Mouse (Mus musculus): ENCODE measurements at regions not wholly inside any gene's neighbourhood (a gene's known extent, or its start where the extent isn't known, plus 50 kb on each side); places are given as distances from the start of the nearest gene placed in this dataset.

DNA sequence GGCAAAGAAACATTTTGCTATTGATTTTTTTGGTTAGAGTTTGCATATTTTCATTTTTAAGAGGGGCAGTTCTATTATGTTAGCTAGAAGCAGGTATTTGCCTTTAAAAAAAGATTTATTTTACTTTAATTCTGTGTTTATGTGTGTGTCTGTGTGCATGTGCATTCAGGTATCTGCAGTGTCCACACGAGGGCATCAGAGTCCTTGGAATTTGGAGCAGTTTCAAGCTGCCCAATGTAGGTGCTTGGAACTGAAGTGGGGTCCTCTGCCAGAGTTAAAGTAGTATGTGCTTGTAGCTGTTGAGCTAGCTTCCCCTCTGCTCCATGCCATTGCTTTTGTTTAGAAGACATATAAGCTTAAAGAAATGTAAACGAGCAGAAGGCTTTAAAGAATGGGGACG is 89.1 kb downstream of the 9330182O14Rik start:
- Histone ChIP-seq H3K4me1 (ENCODE audit: control insufficient read depth, insufficient read depth, low read length) (no peaks in the 10 kb centered on the region), H3K27me3 (ENCODE audit: control insufficient read depth, insufficient read depth, low read length) (no peaks in the 10 kb centered on the region), H3K36me3 (ENCODE audit: control insufficient read depth, insufficient read depth) (no peaks in the 10 kb centered on the region), H3K9ac (ENCODE audit: low read length) (no peak overlapping the region), H3K27ac (ENCODE audit: low read length) (no peak overlapping the region), H3K9me3 (replicated peaks; ENCODE audit: control insufficient read depth, low read length) (peaks cover 4% of the 10 kb centered on the region; the same call in 1 of the 2 replicates), H3K4me2 (ENCODE audit: low read depth, low read length) (no peak overlapping the region), H3K4me3 (ENCODE audit: low read length) (no peak overlapping the region)
- 89% methylated on average over 3 of the region's 3 CpGs for whole genome bisulfite sequencing
- ATAC-seq (replicated peaks; ENCODE audit: extremely low read depth, insufficient read depth, low FRiP score): no peak

DNA sequence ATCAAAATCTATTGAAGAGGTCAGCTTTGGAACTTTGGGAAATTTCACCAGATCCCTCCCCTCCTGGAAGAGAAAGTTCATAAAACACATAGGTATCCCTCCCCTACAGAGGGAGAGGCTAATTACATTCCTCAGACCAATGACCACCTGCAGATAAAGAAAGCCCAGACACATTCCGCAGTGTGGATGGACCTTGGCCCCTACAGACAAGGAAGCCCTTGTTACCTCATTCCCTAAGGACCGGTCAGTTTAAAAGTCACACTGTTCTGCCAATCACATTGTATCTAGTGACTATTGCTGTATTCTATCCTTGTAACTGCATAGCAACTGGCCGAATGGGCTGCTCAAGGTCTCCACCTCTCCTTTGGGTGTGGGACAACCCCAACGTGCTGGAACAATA is 107.6 kb downstream of the 9330182O14Rik start:
- whole genome bisulfite sequencing: 77% methylated on average over 4 of the region's 4 CpGs
- Histone ChIP-seq H3K9me3 (replicated peaks; ENCODE audit: control insufficient read depth, low read length) (no peaks in the 10 kb centered on the region), H3K4me2 (ENCODE audit: low read depth, low read length) (no peak overlapping the region), H3K27me3 (ENCODE audit: control insufficient read depth, insufficient read depth, low read length) (no peaks in the 10 kb centered on the region), H3K9ac (ENCODE audit: low read length) (no peak overlapping the region), H3K4me3 (ENCODE audit: low read length) (no peak overlapping the region), H3K36me3 (ENCODE audit: control insufficient read depth, insufficient read depth) (no peaks in the 10 kb centered on the region), H3K4me1 (ENCODE audit: control insufficient read depth, insufficient read depth, low read length) (no peaks in the 10 kb centered on the region), H3K27ac (ENCODE audit: low read length) (no peak overlapping the region)
- no peak for ATAC-seq (replicated peaks; ENCODE audit: extremely low read depth, insufficient read depth, low FRiP score)

DNA sequence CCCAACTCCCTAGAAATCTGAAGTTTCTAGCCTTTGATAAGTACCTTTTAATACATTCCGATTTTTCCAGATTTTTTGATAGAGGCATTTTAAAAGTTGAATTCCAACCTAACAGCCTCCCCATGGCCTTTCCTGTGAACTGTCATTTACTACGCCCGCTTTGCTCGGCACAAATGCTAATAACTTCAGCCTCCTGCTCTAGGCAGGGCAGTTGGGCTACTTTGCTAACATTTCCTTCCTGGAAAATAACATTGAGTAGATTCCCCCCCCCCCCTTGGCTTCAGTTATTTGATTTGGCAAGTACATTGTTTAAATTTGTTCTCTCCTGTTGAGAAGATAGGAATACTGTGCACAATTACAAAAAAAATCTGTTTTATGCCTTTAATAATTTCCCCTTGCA is 114.8 kb downstream of the 9330182O14Rik start:
- Histone ChIP-seq H3K36me3 (ENCODE audit: control insufficient read depth, insufficient read depth) (no peaks in the 10 kb centered on the region), H3K4me2 (ENCODE audit: low read depth, low read length) (no peak overlapping the region), H3K4me3 (ENCODE audit: low read length) (no peak overlapping the region), H3K27ac (ENCODE audit: low read length) (no peak overlapping the region), H3K9me3 (replicated peaks; ENCODE audit: control insufficient read depth, low read length) (no peaks in the 10 kb centered on the region), H3K4me1 (ENCODE audit: control insufficient read depth, insufficient read depth, low read length) (no peaks in the 10 kb centered on the region), H3K9ac (ENCODE audit: low read length) (no peak overlapping the region), H3K27me3 (ENCODE audit: control insufficient read depth, insufficient read depth, low read length) (no peaks in the 10 kb centered on the region)
- WGBS: 65% methylated on average over 4 of the region's 4 CpGs
- ATAC-seq (replicated peaks; ENCODE audit: extremely low read depth, insufficient read depth, low FRiP score): no peak

DNA sequence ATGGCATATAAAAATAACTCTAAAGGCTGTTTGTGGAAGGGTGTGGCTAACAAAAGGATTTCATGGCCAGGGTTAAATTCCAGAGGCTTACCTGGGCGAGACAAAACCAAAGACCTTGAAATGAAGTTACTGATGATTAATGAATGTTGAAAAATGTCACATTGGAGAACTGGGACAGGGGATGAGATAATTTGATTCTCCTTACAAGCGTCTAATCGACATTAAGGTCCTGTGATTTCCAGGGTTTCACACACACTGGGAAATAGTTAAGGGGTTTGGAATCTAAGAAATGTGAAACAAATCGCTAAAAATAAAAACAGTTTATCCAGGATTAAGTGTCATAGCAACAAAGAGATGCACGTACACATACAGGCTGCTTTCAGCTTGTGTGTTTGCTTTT is 125.3 kb downstream of the 9330182O14Rik start:
- H3K4me1 ChIP-seq (ENCODE audit: control insufficient read depth, insufficient read depth, low read length): peaks cover 3% of the 10 kb centered on the region; the same call in 1 of the 2 replicates
- H3K36me3 ChIP-seq (ENCODE audit: control insufficient read depth, insufficient read depth): no peaks in the 10 kb centered on the region
- H3K27me3 ChIP-seq (ENCODE audit: control insufficient read depth, insufficient read depth, low read length): no peaks in the 10 kb centered on the region
- H3K9ac ChIP-seq (ENCODE audit: low read length): no peak overlapping the region
- ATAC-seq (replicated peaks; ENCODE audit: extremely low read depth, insufficient read depth, low FRiP score): no peak
- no peak overlapping the region for H3K27ac ChIP-seq (ENCODE audit: low read length)
- no peaks in the 10 kb centered on the region for H3K9me3 ChIP-seq (replicated peaks; ENCODE audit: control insufficient read depth, low read length)
- 48% methylated on average over 5 of the region's 5 CpGs for WGBS
- no peak overlapping the region for H3K4me3 ChIP-seq (ENCODE audit: low read length)
- no peak overlapping the region for H3K4me2 ChIP-seq (ENCODE audit: low read depth, low read length)

DNA sequence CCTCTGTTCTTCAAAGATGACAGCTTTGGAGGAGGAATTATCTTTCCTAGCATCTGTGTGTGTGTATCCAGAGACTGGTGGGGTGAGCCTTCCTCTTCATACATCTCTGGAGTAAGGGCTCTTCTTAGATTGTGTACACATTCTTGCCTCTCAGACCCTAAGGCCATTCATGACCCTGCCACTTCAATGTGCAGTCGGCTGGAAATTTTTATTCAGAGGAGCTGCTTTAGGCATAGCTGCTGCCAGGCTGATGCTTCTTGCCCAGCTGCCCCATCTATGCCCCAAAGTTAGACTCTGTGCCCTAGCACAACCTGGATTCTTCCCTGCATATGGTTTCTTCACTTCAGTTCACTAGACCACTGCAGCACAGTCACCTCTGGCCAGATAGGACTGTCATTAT is 144.9 kb downstream of the 9330182O14Rik start:
- H3K9me3 ChIP-seq (replicated peaks; ENCODE audit: control insufficient read depth, low read length): no peaks in the 10 kb centered on the region
- 60% methylated on average over 1 of the region's 1 CpGs for WGBS
- H3K27me3 ChIP-seq (ENCODE audit: control insufficient read depth, insufficient read depth, low read length): no peaks in the 10 kb centered on the region
- H3K9ac ChIP-seq (ENCODE audit: low read length): no peak overlapping the region
- H3K27ac ChIP-seq (ENCODE audit: low read length): no peak overlapping the region
- H3K4me2 ChIP-seq (ENCODE audit: low read depth, low read length): no peak overlapping the region
- H3K4me1 ChIP-seq (ENCODE audit: control insufficient read depth, insufficient read depth, low read length): no peaks in the 10 kb centered on the region
- no peaks in the 10 kb centered on the region for H3K36me3 ChIP-seq (ENCODE audit: control insufficient read depth, insufficient read depth)
- no peak overlapping the region for H3K4me3 ChIP-seq (ENCODE audit: low read length)
- ATAC-seq (replicated peaks; ENCODE audit: extremely low read depth, insufficient read depth, low FRiP score): no peak

DNA sequence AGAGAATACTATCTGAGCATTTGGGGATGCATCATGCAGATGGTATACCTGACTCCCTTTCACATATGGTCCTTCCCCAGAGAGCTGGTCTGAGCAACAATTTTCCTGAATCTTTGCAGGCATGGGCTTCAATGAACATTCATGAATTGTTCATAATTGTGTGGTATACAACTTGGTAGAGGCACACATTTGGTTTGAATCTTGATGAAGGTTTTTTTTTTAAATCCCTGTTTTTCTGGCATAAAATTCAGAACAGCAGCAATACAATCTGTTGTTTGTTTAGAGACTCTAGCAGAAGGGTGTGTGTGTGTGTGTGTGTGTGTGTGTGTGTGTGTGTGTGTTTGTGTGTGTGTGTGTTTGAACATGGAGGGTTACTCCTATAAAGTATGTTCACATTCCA is 146.4 kb downstream of the 9330182O14Rik start:
- Histone ChIP-seq H3K4me3 (ENCODE audit: low read length) (no peak overlapping the region), H3K9me3 (replicated peaks; ENCODE audit: control insufficient read depth, low read length) (no peaks in the 10 kb centered on the region)
- no peak for ATAC-seq (replicated peaks; ENCODE audit: extremely low read depth, insufficient read depth, low FRiP score)

DNA sequence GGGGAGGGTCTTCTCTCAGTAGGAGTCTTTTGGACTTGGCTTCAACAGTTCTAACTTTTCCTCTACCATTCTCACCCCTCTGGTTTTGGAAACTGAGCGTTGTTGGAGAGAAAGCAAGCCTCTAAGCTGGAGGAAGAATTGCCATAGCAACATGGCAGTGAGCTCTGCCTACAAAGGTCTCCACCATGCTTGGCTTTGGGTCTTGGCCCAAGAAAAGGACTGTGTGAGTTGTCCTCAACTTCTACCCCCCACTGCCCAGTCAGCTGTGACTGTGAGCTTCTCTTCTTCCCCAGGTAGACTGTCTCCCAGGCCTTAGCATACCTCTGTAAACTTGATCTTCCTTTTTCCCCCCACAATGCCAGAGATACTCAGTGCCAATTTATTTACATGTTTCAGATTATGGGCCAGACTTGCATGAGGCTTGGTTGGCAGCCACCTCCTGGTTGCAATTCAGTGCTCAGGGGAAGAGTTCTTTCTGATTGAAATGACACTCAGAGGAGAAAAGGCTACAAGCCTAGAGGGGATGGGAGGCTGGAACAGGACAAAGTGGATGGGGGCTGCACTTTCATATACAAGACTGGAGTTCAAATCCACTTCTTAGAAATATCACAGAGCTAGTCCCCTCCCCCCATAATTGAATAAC is 147.0 kb downstream of the 9330182O14Rik start:
- no peaks in the 10 kb centered on the region for H3K27me3 ChIP-seq (ENCODE audit: control insufficient read depth, insufficient read depth, low read length)
- 81% methylated on average over 1 of the region's 1 CpGs for WGBS
- no peak overlapping the region for H3K27ac ChIP-seq (ENCODE audit: low read length)
- no peaks in the 10 kb centered on the region for H3K9me3 ChIP-seq (replicated peaks; ENCODE audit: control insufficient read depth, low read length)
- no peak for ATAC-seq (replicated peaks; ENCODE audit: extremely low read depth, insufficient read depth, low FRiP score)
- H3K9ac ChIP-seq (ENCODE audit: low read length): no peak overlapping the region
- H3K4me2 ChIP-seq (ENCODE audit: low read depth, low read length): no peak overlapping the region
- H3K4me3 ChIP-seq (ENCODE audit: low read length): no peak overlapping the region
- no peaks in the 10 kb centered on the region for H3K4me1 ChIP-seq (ENCODE audit: control insufficient read depth, insufficient read depth, low read length)
- no peaks in the 10 kb centered on the region for H3K36me3 ChIP-seq (ENCODE audit: control insufficient read depth, insufficient read depth)

More for the DNA sequence above, 146.4 kb downstream of the 9330182O14Rik start:
- H3K4me2 ChIP-seq (ENCODE audit: low read depth, low read length): no peak overlapping the region
- no peaks in the 10 kb centered on the region for H3K4me1 ChIP-seq (ENCODE audit: control insufficient read depth, insufficient read depth, low read length)
- H3K9ac ChIP-seq (ENCODE audit: low read length): no peak overlapping the region
- H3K27me3 ChIP-seq (ENCODE audit: control insufficient read depth, insufficient read depth, low read length): no peaks in the 10 kb centered on the region
- H3K27ac ChIP-seq (ENCODE audit: low read length): no peak overlapping the region
- H3K36me3 ChIP-seq (ENCODE audit: control insufficient read depth, insufficient read depth): no peaks in the 10 kb centered on the region

DNA sequence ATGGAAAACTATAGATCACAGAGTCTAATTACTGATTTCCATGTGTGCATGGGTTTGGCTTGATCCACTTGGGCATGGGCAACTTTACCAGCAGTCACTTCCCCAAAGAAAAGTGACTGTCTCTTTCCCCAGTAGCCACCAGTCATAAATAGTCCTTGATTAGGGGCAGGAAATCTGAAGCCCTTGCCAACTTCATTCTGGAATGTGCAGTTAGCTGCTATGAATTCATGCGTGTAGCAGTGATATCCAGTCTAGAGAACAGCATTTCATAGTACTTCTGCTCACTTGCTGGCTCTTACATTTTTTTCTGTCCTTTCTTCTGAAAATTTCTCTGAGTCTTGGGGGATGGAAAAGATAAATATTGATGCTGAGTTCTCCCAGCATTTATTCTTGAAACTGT is 157.4 kb downstream of the 9330182O14Rik start:
- Histone ChIP-seq H3K27me3 (ENCODE audit: control insufficient read depth, insufficient read depth, low read length) (no peaks in the 10 kb centered on the region), H3K4me1 (ENCODE audit: control insufficient read depth, insufficient read depth, low read length) (no peaks in the 10 kb centered on the region), H3K9me3 (replicated peaks; ENCODE audit: control insufficient read depth, low read length) (no peaks in the 10 kb centered on the region), H3K9ac (ENCODE audit: low read length) (no peak overlapping the region), H3K4me3 (ENCODE audit: low read length) (no peak overlapping the region), H3K36me3 (ENCODE audit: control insufficient read depth, insufficient read depth) (no peaks in the 10 kb centered on the region), H3K27ac (ENCODE audit: low read length) (no peak overlapping the region), H3K4me2 (ENCODE audit: low read depth, low read length) (no peak overlapping the region)
- WGBS: 32% methylated on average over 1 of the region's 1 CpGs
- ATAC-seq (replicated peaks; ENCODE audit: extremely low read depth, insufficient read depth, low FRiP score): no peak

DNA sequence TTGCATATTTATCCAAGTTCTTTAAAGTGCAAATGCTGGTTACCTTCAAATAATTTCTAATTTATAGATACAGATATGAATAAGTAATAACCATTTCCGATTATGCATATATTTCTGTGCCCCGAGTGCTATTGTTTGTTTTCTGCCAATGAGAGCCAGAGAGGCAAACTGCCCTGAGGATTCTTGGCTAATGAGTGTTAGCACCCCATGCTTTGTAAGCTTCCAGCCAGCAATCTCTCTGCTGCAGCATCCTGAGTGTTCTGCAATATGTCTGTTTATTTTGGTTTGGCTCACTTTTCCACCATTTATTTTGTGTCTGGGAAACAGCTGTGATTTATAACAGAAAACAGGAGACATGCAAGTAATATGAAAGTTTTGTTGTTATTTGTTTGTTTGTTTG is 178.1 kb downstream of the 9330182O14Rik start:
- H3K4me3 ChIP-seq (ENCODE audit: low read length): no peak overlapping the region
- ATAC-seq (replicated peaks; ENCODE audit: extremely low read depth, insufficient read depth, low FRiP score): no peak
- no peaks in the 10 kb centered on the region for H3K27me3 ChIP-seq (ENCODE audit: control insufficient read depth, insufficient read depth, low read length)
- no peak overlapping the region for H3K9ac ChIP-seq (ENCODE audit: low read length)
- no peak overlapping the region for H3K27ac ChIP-seq (ENCODE audit: low read length)
- no peaks in the 10 kb centered on the region for H3K9me3 ChIP-seq (replicated peaks; ENCODE audit: control insufficient read depth, low read length)
- no peaks in the 10 kb centered on the region for H3K4me1 ChIP-seq (ENCODE audit: control insufficient read depth, insufficient read depth, low read length)
- H3K36me3 ChIP-seq (ENCODE audit: control insufficient read depth, insufficient read depth): no peaks in the 10 kb centered on the region
- no peak overlapping the region for H3K4me2 ChIP-seq (ENCODE audit: low read depth, low read length)
- WGBS: 74% methylated on average over 2 of the region's 2 CpGs
